In genomic region chr9:57270399-57270798, GRCm38 (mm10) we compare ENCODE assay signal across 23 mouse cellular contexts. TPM values are rescaled to one million over a fixed set of nuclear protein-coding genes. Genes with fewer than 3 reads are reported as not detected.
DNase-seq lines count a peak whose midpoint lies in the region; ATAC-seq lines count a peak whose summit lies in the region.
"Had no signal": no experiment of that assay in that cellular context is flagged by ENCODE, and none has a peak within 500 bp of the region (broad histone marks: within the 10 kb centered on the region; RNA-seq: fewer than 3 reads in every experiment).

No protein-coding gene starts in this region.

- H3K27me3 ChIP-seq in hindbrain, embryonic 11.5 days (ENCODE audit: control insufficient read depth, insufficient read depth, low read length) = no peaks in the 10 kb centered on the region
- peaks cover 18% of the 10 kb centered on the region for H3K27me3 ChIP-seq in hindbrain, embryonic 13.5 days
- H3K27me3 ChIP-seq in forebrain, embryonic 14.5 days (replicated peaks; ENCODE audit: control insufficient read depth, insufficient read depth, low read length) = no peaks in the 10 kb centered on the region

- H3K4me1 ChIP-seq in hindbrain, embryonic 11.5 days (replicated peaks; ENCODE audit: control insufficient read depth, insufficient read depth, low read length) = peaks cover 11% of the 10 kb centered on the region
- H3K4me1 ChIP-seq in hindbrain, embryonic 13.5 days (replicated peaks) = peaks cover 27% of the 10 kb centered on the region
- peaks cover 13% of the 10 kb centered on the region; the same call in 1 of the 2 replicates for H3K4me1 ChIP-seq in forebrain, embryonic 14.5 days (ENCODE audit: control insufficient read depth, insufficient read depth, low read length)

- no peak for ATAC-seq in hindbrain, embryonic 11.5 days (ENCODE audit: low FRiP score)
- ATAC-seq in hindbrain, embryonic 13.5 days (ENCODE audit: low FRiP score) = no peak
- peak; percentile 69 for ATAC-seq in forebrain, embryonic 14.5 days

- H3K4me2 ChIP-seq in hindbrain, embryonic 11.5 days (replicated peaks; ENCODE audit: low read depth, low read length) = no peak overlapping the region
- H3K4me2 ChIP-seq in hindbrain, embryonic 13.5 days = no peak overlapping the region
- no peak overlapping the region for H3K4me2 ChIP-seq in forebrain, embryonic 14.5 days (ENCODE audit: low read length)
- H3K4me2 ChIP-seq: hindbrain, embryonic 15.5 days had no signal

- no peak overlapping the region for H3K4me3 ChIP-seq in hindbrain, embryonic 11.5 days (ENCODE audit: low read depth, low read length)
- no peak overlapping the region for H3K4me3 ChIP-seq in hindbrain, embryonic 13.5 days
- H3K4me3 ChIP-seq in forebrain, embryonic 14.5 days (ENCODE audit: low read depth, low read length) = no peak overlapping the region
- H3K4me3 ChIP-seq: erythroblast, embryonic 14.5 days; hindbrain, embryonic 15.5 days; megakaryocyte, embryonic 14.5 days had no signal

- 27% methylated on average over 8 of the region's 8 CpGs for WGBS in hindbrain, embryonic 11.5 days
- 25% methylated on average over 8 of the region's 8 CpGs for WGBS in hindbrain, embryonic 13.5 days
- 18% methylated on average over 8 of the region's 8 CpGs for WGBS in forebrain, embryonic 14.5 days

- H3K36me3 ChIP-seq in hindbrain, embryonic 11.5 days (ENCODE audit: control insufficient read depth, insufficient read depth, low read length) = no peaks in the 10 kb centered on the region
- H3K36me3 ChIP-seq in hindbrain, embryonic 13.5 days = no peaks in the 10 kb centered on the region
- H3K36me3 ChIP-seq in forebrain, embryonic 14.5 days (ENCODE audit: control insufficient read depth, insufficient read depth, low read length) = no peaks in the 10 kb centered on the region
- H3K36me3 ChIP-seq: hindbrain, embryonic 15.5 days had no signal

- DNase-seq in hindbrain, embryonic 11.5 days (ENCODE audit: low spot score) = peak; percentile 34
- peak; percentile 52 for DNase-seq in layer of hippocampus, adult 9-11 months
- DNase-seq in layer of hippocampus, adult 9-10 months (ENCODE audit: low spot score) = no peak
- DNase-seq in embryo, embryonic 9.5 days (ENCODE audit: extremely low spot score) = peak; percentile 48
- DNase-seq in forebrain, embryonic 14.5 days (ENCODE audit: low spot score) = peak; percentile 62
- DNase-seq in right cerebral cortex, postnatal 25 days = no peak
- DNase-seq in gastrocnemius, postnatal 10 days = no peak
- DNase-seq: adrenal gland, postnatal 25 days; right cerebral cortex, postnatal 4 days had no signal

- H3K9ac ChIP-seq in hindbrain, embryonic 11.5 days (ENCODE audit: low read depth, low read length) = no peak overlapping the region
- H3K9ac ChIP-seq in hindbrain, embryonic 13.5 days = no peak overlapping the region
- no peak overlapping the region for H3K9ac ChIP-seq in forebrain, embryonic 14.5 days (ENCODE audit: low read length)
- H3K9ac ChIP-seq: hindbrain, embryonic 15.5 days had no signal

- no peak overlapping the region for H3K27ac ChIP-seq in hindbrain, embryonic 11.5 days (ENCODE audit: low read depth, low read length)
- no peak overlapping the region for H3K27ac ChIP-seq in hindbrain, embryonic 13.5 days
- H3K27ac ChIP-seq in forebrain, embryonic 14.5 days (ENCODE audit: low read depth, low read length) = peak overlapping the region; percentile 53
- H3K27ac ChIP-seq: hindbrain, embryonic 15.5 days had no signal

- no peaks in the 10 kb centered on the region for H3K9me3 ChIP-seq in hindbrain, embryonic 11.5 days (ENCODE audit: control insufficient read depth, low read length)
- no peaks in the 10 kb centered on the region for H3K9me3 ChIP-seq in hindbrain, embryonic 13.5 days
- H3K9me3 ChIP-seq in forebrain, embryonic 14.5 days (replicated peaks; ENCODE audit: control insufficient read depth, low read length) = no peaks in the 10 kb centered on the region
- H3K9me3 ChIP-seq: hindbrain, embryonic 15.5 days; megakaryocyte, embryonic 14.5 days had no signal

RNA-seq across cellular contexts. Expression of gene 1700017B05Rik, which starts 8.0 kb away (rescaled TPM):
- 6.6 and 7.6 TPM in 2 replicates for polyA plus RNA-seq in hindbrain, embryonic 11.5 days (2014; fragmentation: Nextera tagmentation; extraction: Ambion mirVana)
- 3.8 and 5.4 TPM in 2 replicates for polyA plus RNA-seq in hindbrain, embryonic 13.5 days (2015; fragmentation: Nextera tagmentation; extraction: Ambion mirVana)
- polyA plus RNA-seq in forebrain, embryonic 14.5 days (2014; fragmentation: Nextera tagmentation; extraction: Ambion mirVana) = 3.9 and 5.2 TPM in 2 replicates
- total RNA-seq in gastrocnemius, postnatal 10 days (2021) = 10 to 100 TPM; 10.2 to 12.8 TPM

RNA-seq across cellular contexts. Expression of gene Trcg1, which starts 34.0 kb away (rescaled TPM):
- not detected in 2 replicates for polyA plus RNA-seq in hindbrain, embryonic 11.5 days (2014; fragmentation: Nextera tagmentation; extraction: Ambion mirVana)
- polyA plus RNA-seq in hindbrain, embryonic 13.5 days (2015; fragmentation: Nextera tagmentation; extraction: Ambion mirVana) = not detected in 2 replicates
- not detected in 2 replicates for polyA plus RNA-seq in forebrain, embryonic 14.5 days (2014; fragmentation: Nextera tagmentation; extraction: Ambion mirVana)
- not detected for total RNA-seq in gastrocnemius, postnatal 10 days (2021)
- total RNA-seq: adrenal gland, postnatal 25 days; common myeloid progenitor, adult 5-6 weeks; gastrocnemius, adult 8-10 months; layer of hippocampus, adult 8-10 months; left cerebral cortex, postnatal 14 days; liver, adult 2 months; MEL had no signal
- polyA plus RNA-seq: erythroblast, embryonic 14.5 days; heart, embryonic 14.5 days; hindbrain, embryonic 15.5 days; liver, adult 2 months; lung, embryonic 16.5 days; stomach, embryonic 14.5 days; thymus, postnatal 0 days had no signal

Comparison
In these comparisons a context has a peak if more than half of its experiments do, and no peak if none do; other contexts are left out.
1. DNase-seq: peak in hindbrain, embryonic 11.5 days (single experiment), layer of hippocampus, adult 9-11 months (single experiment), embryo, embryonic 9.5 days (single experiment) and forebrain, embryonic 14.5 days (single experiment); none in layer of hippocampus, adult 9-10 months (single experiment), right cerebral cortex, postnatal 25 days (single experiment) and gastrocnemius, postnatal 10 days (single experiment).